Mouse (Mus musculus) CH12.LX (cell line): ENCODE data around the gene Btnl9.

Experiments used
- CTCF ChIP-seq, 2 experiments: IDR thresholded peaks in 1 of 2; conservative IDR thresholded peaks in 1 of 2; 2 replicates each; pipeline ENCODE4 v1.5.1; 2011 to 2012; ENCODE audit warnings: low read depth in 2 of 2, low read length in 2 of 2, improper control_type of control experiment in 1 of 2, inconsistent platforms in 1 of 2, mild to moderate bottlenecking in 1 of 2, moderate library complexity in 1 of 2
- JUN ChIP-seq: IDR thresholded peaks from 2 replicates; pipeline ENCODE4 v1.6.1; 2011; ENCODE audit warnings: low read depth, mild to moderate bottlenecking, low read length, improper control_type of control experiment, moderate library complexity; ENCODE audit not compliant: insufficient read depth
- POLR2A ChIP-seq: IDR thresholded peaks from 2 replicates; pipeline ENCODE4 v1.6.1; 2011; ENCODE audit warnings: low read depth, mild to moderate bottlenecking, improper control_type of control experiment, low read length
- SIN3A ChIP-seq: IDR thresholded peaks from 2 replicates; pipeline ENCODE4 v1.6.1; 2012; ENCODE audit warnings: low read length, improper control_type of control experiment, inconsistent platforms
- ZC3H11A ChIP-seq: IDR thresholded peaks from 2 replicates; pipeline ENCODE4 v1.6.1; 2012; ENCODE audit warnings: low read depth, mild to moderate bottlenecking, inconsistent platforms, low read length, improper control_type of control experiment

DNA sequence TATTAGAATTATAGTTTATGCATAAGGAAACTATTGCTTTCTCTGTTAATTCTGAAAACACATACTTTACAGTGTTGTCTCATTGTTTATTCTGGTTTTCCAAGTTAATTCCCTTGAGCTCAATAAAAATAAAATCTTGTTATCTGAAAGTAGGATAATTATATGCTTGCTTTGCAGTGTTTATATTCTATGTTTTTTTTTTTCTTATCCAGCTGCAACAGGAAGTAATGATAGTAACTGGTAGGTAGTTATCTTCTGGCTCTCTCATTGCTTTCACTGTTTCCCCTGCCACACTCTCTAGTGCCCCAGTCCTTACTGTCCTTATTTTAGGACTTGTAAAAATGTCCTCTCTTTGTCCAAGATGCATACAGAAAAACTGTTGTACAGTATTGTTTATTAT is 13.7 kb upstream of the Btnl9 start:
- TF ChIP-seq CTCF (conservative IDR thresholded peaks at IDR 0.05 in 1 of 2, IDR thresholded peaks at IDR 0.05 in 1 of 2; ENCODE audit: low read depth in 2 of 2, low read length in 2 of 2): no peak
- TF ChIP-seq POLR2A: no peak
- TF ChIP-seq ZC3H11A: no peak
- TF ChIP-seq SIN3A: no peak
- no peak for TF ChIP-seq JUN
